Mouse (Mus musculus) v-Abl transformed pro-B cells (cell line): ENCODE data around the gene Prkar1b.

Experiments used
- in situ Hi-C, 2 experiments: fragments of 400-800 bp; cut with MboI; formaldehyde crosslinking; loops; one replicate each; pipeline ENCODE4 v1.15.1; 2025; ENCODE audit not compliant: unreplicated experiment in 2 of 2

The Prkar1b gene

DNA sequence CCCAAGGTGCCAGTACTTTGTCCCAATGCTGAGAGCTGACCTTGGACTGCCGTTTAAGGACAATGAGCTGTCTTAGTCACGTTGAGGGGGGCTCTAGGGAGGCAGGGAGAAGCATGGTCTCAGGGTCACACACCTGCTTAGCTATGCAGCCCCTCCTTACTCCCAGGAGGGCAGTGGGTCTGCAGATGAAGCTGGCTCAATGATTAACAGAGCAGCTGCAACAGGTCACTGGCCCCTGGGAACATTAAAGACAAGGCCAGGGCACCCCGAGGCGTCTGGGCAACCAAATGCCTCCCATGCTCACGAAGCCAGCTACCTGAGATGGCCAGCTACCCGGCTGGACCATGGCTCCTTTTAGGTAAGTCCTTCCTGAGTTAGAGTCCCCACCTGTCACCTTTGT is 129.2 kb downstream of the Prkar1b start:
- in situ Hi-C loops: no loop called here

DNA sequence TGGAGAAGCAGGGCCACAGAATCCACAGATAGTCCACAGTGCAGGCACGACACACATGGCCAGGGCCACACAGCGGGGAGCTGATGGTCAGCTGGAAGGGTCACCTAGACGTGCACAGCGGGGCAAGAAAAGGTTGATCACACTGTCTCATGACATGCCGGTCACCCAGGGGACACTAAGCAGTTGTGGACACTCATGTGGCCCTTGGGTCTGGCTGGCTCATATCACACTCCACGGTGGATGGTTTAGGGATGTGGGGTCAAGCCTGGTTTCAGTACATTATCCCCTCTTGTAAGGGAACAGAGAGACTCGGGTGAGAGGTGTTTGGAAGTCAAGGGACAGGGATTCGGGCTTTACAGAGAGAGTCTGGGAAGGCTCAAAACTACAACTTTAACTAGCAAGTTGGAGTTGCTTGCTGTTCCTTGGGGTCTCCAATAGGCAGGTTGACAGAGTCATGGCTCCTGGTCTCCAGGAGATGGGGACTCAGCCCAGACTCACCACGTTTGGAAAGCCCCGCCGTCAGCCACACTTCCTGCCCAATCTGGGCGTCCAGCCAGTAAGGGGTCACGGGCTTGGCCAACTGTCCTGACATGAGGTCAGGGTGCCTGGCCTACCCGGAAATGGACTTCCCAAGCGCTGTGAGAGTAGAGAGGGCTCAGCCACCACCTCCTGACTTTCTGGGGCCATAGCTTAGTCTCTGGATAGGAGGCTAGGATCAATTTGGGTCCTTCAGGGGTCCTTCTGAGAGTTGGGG is 132.3 kb downstream of the Prkar1b start:
- in situ Hi-C loops: no loop called here

- in situ Hi-C loops: no loop called here
Observed at GRCm38 (mm10) chr5:139015097-139015496, 134.7 kb downstream of the Prkar1b start.

- in situ Hi-C loops: no loop called here
Observed at GRCm38 (mm10) chr5:139010649-139011048, 139.2 kb downstream of the Prkar1b start.

DNA sequence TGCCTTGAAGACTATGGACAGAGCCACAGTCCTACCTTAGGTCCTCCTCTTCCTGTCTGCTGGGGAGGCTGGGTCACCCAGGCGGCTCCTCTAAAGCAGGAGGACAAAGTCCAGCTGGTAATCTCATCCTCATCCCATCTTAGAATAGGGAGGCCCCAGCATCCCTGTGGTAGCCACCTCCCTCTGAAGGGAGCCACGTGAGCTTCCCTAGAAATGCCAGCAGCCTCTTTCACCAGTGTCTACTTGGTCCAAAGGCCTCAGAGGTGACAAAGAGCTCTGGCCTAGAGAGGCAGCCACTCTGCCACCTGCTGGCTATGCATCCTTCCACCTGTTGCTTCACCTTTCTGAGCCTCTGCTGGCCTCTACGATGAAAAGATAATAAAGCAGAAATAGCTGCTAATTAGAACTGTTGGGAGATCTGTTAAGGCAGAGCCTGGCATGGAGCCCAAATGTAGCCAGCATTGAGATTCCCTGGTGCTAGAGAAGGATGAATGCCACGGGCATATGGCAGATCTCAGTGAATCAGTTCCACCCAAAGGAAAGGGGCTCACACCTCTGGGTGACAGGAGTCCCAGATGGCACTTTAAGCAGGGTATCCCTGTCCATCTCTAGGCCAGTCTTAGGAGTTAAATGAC is 142.5 kb downstream of the Prkar1b start:
- in situ Hi-C loops: no loop called here

DNA sequence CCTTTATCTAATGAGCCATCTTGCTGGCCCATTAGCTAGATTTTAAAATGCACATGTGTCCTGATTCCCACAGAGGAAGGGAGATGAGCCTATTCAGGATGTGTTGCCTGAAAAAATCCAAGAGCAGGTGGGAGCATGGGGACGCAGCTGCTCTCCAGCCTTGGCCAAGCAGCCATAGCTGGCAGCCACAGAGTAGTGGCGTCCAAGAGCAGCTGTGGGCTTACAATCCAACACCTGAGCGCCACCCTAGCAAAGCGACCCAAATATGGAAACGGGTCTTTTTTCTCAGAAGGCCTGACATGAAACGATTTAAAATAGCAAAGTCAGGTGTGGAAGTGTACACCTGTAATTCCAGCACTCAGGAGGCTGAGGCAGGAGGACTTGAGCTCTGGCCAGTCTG is 145.2 kb downstream of the Prkar1b start:
- in situ Hi-C loops: no loop called here

- in situ Hi-C loops: no loop called here
Observed at GRCm38 (mm10) chr5:138999716-139000115, 150.1 kb downstream of the Prkar1b start.

- in situ Hi-C loops: no loop called here
Observed at GRCm38 (mm10) chr5:138997936-138998580, 151.7 kb downstream of the Prkar1b start.

- in situ Hi-C loops: no loop called here
Observed at GRCm38 (mm10) chr5:138997171-138997788, 152.5 kb downstream of the Prkar1b start, which contains the start of gene Pdgfa. Gene Pdgfa (minus strand): TSS chr5:138997370.

DNA sequence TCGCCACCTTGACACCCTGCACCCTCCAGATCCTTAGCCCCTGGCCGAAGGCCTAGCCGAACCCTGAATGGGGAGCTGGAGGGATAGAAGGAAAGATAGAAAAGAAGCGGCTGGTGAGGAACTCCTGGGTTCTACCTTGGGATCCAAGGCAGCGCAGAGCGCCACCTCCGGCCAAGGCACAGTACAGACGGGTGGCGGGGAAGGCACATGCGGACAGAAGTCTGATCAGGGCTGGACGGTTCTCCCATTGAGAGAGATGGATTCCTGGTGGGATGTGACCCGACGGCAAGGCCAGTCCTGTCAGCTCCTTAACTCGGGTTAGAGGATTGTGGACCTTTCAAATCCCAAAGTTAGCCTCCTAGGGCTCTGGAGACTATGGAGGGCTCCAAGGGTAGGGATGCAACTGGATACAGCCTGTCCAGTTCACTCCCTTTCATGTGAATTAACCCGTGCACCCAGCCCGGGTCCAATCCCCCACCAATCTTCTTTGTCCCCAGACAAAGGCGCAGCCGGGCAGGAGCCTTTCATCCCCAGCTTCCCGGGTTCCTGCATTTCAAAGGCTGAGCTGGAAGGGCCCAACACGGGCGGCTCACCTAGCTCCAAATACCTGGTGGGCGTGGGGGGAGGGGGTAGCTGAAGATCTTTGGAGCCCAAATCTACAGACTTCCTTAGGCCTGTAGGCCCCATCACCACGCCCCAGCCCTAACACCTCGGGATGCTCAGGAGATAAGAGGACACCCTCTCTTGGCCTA is 153.3 kb downstream of the Prkar1b start:
- in situ Hi-C loops: no loop called here

- in situ Hi-C loops: no loop called here
Observed at GRCm38 (mm10) chr5:138995721-138996311, 154.0 kb downstream of the Prkar1b start.

GRCm38 (mm10) chr5:138994786-138995720 is 154.7 kb downstream of the Prkar1b start:
- in situ Hi-C loops: no loop called here

GRCm38 (mm10) chr5:138994108-138994785 is 155.6 kb downstream of the Prkar1b start:
- in situ Hi-C loops: no loop called here

DNA sequence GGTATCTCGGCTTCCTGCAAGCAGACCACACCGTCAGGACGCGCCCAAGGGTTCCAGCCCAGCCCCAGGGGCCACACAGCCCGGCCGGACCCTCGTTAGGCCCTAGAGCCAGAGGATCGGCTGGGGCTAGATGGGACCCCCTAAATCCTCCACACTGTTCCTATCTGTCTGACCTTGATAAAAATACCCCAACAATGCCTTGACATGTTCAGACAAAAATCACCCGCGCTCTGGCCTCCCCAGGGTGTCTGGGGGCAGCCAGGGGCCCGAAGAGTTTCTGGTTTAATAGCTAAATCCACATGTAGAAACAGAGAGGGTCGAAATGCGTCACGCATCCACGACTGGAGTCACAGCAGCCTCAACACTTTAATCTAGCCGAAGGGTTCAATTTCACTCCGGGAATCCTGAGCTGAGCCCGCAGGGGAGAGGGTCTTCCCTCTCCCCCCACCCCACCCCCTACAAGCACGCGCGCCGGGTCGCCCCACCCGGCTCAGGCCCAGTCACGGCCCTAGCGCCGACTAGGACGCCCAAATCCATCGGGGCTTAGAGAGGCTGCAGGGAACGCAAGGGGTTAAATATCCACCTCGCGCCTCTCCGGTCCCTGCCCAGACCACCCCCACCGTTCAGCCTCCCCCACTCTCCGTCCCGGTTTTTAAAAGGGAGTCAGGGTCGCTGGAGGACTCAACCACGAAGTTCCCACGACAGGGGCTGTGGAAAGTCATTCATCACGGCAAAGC is 156.3 kb downstream of the Prkar1b start:
- in situ Hi-C loops: no loop called here

- in situ Hi-C loops: no loop called here
Observed at GRCm38 (mm10) chr5:138992611-138993370, 157.0 kb downstream of the Prkar1b start.

DNA sequence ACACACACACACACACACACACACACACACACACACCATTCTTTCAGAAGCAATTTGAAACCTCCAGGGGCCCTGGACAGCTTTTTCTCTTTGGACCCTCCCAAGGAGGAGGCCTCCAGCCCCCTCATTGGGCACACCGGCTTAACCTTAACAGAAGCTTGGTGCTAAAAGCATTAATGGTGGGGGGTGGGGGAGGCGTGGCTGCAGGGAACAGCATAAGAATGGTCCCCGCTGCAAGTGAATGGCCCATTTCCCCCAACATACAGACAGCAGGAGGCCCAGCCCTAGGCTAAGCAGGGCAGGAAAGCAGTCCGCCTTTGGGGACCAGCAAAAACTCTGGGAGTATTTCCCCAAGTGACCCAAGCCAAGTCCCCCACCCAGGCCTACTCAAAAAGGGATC is 158.1 kb downstream of the Prkar1b start:
- in situ Hi-C loops: no loop called here
